In the genomic region with DNA sequence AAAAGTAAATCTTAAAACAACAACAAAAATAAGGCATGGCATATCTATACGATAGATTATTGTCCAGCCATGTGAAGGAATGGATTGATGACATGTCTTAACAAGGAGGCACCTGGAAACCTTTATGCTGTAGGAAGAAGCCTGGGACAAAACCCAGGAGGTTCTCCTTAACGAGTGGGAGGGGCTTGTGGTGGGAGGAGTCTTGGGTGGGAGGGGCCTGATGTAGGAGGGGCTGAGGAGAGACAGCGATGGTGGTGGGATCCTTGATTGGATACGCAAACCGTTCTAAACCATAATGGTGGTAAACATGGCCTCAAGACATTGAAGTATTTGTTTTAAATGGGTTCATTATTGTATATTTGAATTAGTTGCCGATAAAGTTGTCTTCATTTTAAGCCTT, we compare ENCODE assay signal across 32 mouse cellular contexts. TPM values are rescaled to one million over a fixed set of nuclear protein-coding genes. Genes with fewer than 3 reads are reported as not detected.
DNase-seq lines count a peak whose midpoint lies in the region; ATAC-seq and TF ChIP-seq lines count a peak whose summit lies in the region.
"Had no signal": no experiment of that assay in that cellular context is flagged by ENCODE, and none has a peak within 500 bp of the region (broad histone marks: within the 10 kb centered on the region; RNA-seq: fewer than 3 reads in every experiment).

No protein-coding gene starts in this region.

- DNase-seq in heart, adult 11 months, result peak; percentile 43
- DNase-seq in heart, adult 9 months (ENCODE audit: low spot score in 2 of 2), result no peak
- peak; percentile 12 for DNase-seq in liver, postnatal 0 days
- no peak for DNase-seq in liver
- DNase-seq in ZHBTc4 (ENCODE audit: low read depth, low spot score), result peak; percentile 51
- peak; percentile 60 for DNase-seq in testis, postnatal 10 days (ENCODE audit: low spot score)
- DNase-seq in gastrocnemius, postnatal 36 days, result no peak
- no peak for DNase-seq in urinary bladder, postnatal 10 days (ENCODE audit: low spot score)
- DNase-seq: adrenal gland, adult 8-10 months; adrenal gland, postnatal 25 days; B cell, adult 2 months; cerebellum, adult 11-12 months; cerebellum, adult 9-10 months; cerebellum, postnatal 25 days; gastrocnemius, adult 2 months; gastrocnemius, postnatal 14 days; heart, adult 2 months; heart, postnatal 10 days; heart, postnatal 4 days had no signal

- no peaks in the 10 kb centered on the region for H3K4me1 ChIP-seq in liver, postnatal 0 days (ENCODE audit: insufficient read depth)
- H3K4me1 ChIP-seq: embryonic facial prominence, embryonic 13.5 days; forebrain, embryonic 13.5 days; heart, embryonic 12.5 days; heart, embryonic 15.5 days had no signal

- no peak overlapping the region for H3K4me2 ChIP-seq in liver, postnatal 0 days (ENCODE audit: low read depth, low read length)
- H3K4me2 ChIP-seq: embryonic facial prominence, embryonic 13.5 days; forebrain, embryonic 13.5 days; heart, embryonic 12.5 days; heart, embryonic 15.5 days; hindbrain, embryonic 14.5 days had no signal

- no peak for TF ChIP-seq EP300 in liver, postnatal 0 days (IDR thresholded peaks at IDR 0.05; ENCODE audit: low read depth)

- H3K27me3 ChIP-seq in liver, postnatal 0 days (ENCODE audit: insufficient read depth, low read length), result no peaks in the 10 kb centered on the region
- H3K27me3 ChIP-seq: heart, embryonic 15.5 days; Patski had no signal

- H3K9me3 ChIP-seq in liver, postnatal 0 days (ENCODE audit: low read length), result no peaks in the 10 kb centered on the region
- H3K9me3 ChIP-seq: embryonic facial prominence, embryonic 13.5 days; forebrain, embryonic 13.5 days; G1E; heart, embryonic 15.5 days had no signal

- TF ChIP-seq CTCF in liver, postnatal 0 days (IDR thresholded peaks at IDR 0.05; ENCODE audit: low read depth), result no peak

- no peak for ATAC-seq in liver, postnatal 0 days
- ATAC-seq: activated CD4-positive, CD25-positive, alpha-beta regulatory T cell, adult 4 months; forebrain, embryonic 13.5 days; forebrain, embryonic 16.5 days; hindbrain, postnatal 0 days; inflammation-experienced regulatory T-cells, adult 6 months; intestine, embryonic 16.5 days; Patski had no signal

- intact Hi-C loops in gastrocnemius, postnatal 36 days (cut with DNase I), result no loop called here

- 80% methylated on average over 6 of the region's 6 CpGs for WGBS in liver, postnatal 0 days (ENCODE audit: insufficient replicate concordance)

- H3K36me3 ChIP-seq in liver, postnatal 0 days (replicated peaks; ENCODE audit: insufficient read depth, low read length), result no peaks in the 10 kb centered on the region
- H3K36me3 ChIP-seq: embryonic facial prominence, embryonic 13.5 days; G1E; heart, embryonic 12.5 days; heart, embryonic 15.5 days had no signal

- H3K9ac ChIP-seq in liver, postnatal 0 days (replicated peaks), result no peak overlapping the region
- H3K9ac ChIP-seq: embryonic facial prominence, embryonic 13.5 days; forebrain, embryonic 13.5 days; heart, embryonic 12.5 days; heart, embryonic 15.5 days; hindbrain, embryonic 14.5 days had no signal

- H3K27ac ChIP-seq in liver, postnatal 0 days (ENCODE audit: low read depth), result no peak overlapping the region
- H3K27ac ChIP-seq: embryonic facial prominence, embryonic 13.5 days; forebrain, embryonic 13.5 days; gastrocnemius, adult 2 months; heart, adult 2 months; heart, embryonic 15.5 days; hindbrain, embryonic 14.5 days; hindbrain, postnatal 0 days had no signal

- no peak overlapping the region for H3K4me3 ChIP-seq in liver, postnatal 0 days (ENCODE audit: low read depth, low read length)
- H3K4me3 ChIP-seq: embryonic facial prominence, embryonic 13.5 days; erythroblast, embryonic 14.5 days; forebrain, embryonic 13.5 days; gastrocnemius, adult 2 months; heart, adult 2 months; heart, embryonic 12.5 days; heart, embryonic 15.5 days had no signal

RNA-seq across cellular contexts. Expression of gene Lsm14b, which starts 13.4 kb away (rescaled TPM):
- polyA plus RNA-seq in liver, postnatal 0 days (2015; fragmentation: Nextera tagmentation; extraction: Ambion mirVana), result 1.6 and 1.7 TPM in 2 replicates
- total RNA-seq in gastrocnemius, postnatal 36 days (2021), result 10 to 100 TPM; 41.4 to 45.1 TPM

RNA-seq across cellular contexts. Expression of gene Psma7, which starts 30.9 kb away (rescaled TPM):
- polyA plus RNA-seq in liver, postnatal 0 days (2015; fragmentation: Nextera tagmentation; extraction: Ambion mirVana), result 264 and 278 TPM in 2 replicates
- total RNA-seq in gastrocnemius, postnatal 36 days (2021), result 100 to 1,000 TPM; 117 to 131 TPM

RNA-seq across cellular contexts. Expression of gene Ss18l1, which starts 30.9 kb away (rescaled TPM):
- 0.50 and 0.62 TPM in 2 replicates for polyA plus RNA-seq in liver, postnatal 0 days (2015; fragmentation: Nextera tagmentation; extraction: Ambion mirVana)
- 1 to 10 TPM; 1.2 to 2.1 TPM for total RNA-seq in gastrocnemius, postnatal 36 days (2021)

RNA-seq across cellular contexts. Expression of gene Taf4, which starts 34.9 kb away (rescaled TPM):
- polyA plus RNA-seq in liver, postnatal 0 days (2015; fragmentation: Nextera tagmentation; extraction: Ambion mirVana), result 1.7 TPM in 2 replicates
- 1 to 10 TPM; 6.6 to 8.3 TPM for total RNA-seq in gastrocnemius, postnatal 36 days (2021)

RNA-seq across cellular contexts. Expression of gene Mtg2, which starts 59.0 kb away (rescaled TPM):
- 9.6 and 9.8 TPM in 2 replicates for polyA plus RNA-seq in liver, postnatal 0 days (2015; fragmentation: Nextera tagmentation; extraction: Ambion mirVana)
- 10 to 100 TPM; 12.3 to 16.9 TPM for total RNA-seq in gastrocnemius, postnatal 36 days (2021)

Comparison
In these comparisons a context has a peak if more than half of its experiments do, and no peak if none do; other contexts are left out.
1. DNase-seq: peak in heart, adult 11 months (single experiment), liver, postnatal 0 days (single experiment), ZHBTc4 (single experiment) and testis, postnatal 10 days (single experiment); none in heart, adult 9 months (0 of 2), liver (single experiment), gastrocnemius, postnatal 36 days (0 of 2) and urinary bladder, postnatal 10 days (single experiment).